Mouse (Mus musculus) heart, adult 2 months (tissue): ENCODE measurements around the gene Nuak1.

ENCODE experiments used
- CTCF ChIP-seq: fragments of 200-600 bp; IDR thresholded peaks from 2 replicates; pipeline ENCODE4 v1.8.1; 2022; ENCODE audit warnings: antibody characterized with exemption, mild to moderate bottlenecking, moderate library complexity
- EP300 ChIP-seq: fragments of 200-500 bp; IDR thresholded peaks from 2 replicates; pipeline ENCODE4 v1.6.1; 2011; ENCODE audit warnings: low read depth, low read length, control low read depth; ENCODE audit not compliant: insufficient read depth
- POLR2A ChIP-seq: fragments of 200-500 bp; IDR thresholded peaks from 2 replicates; pipeline ENCODE4 v1.6.1; 2011; ENCODE audit warnings: mild to moderate bottlenecking, low read depth, low read length, control low read depth; ENCODE audit not compliant: insufficient read depth

DNA sequence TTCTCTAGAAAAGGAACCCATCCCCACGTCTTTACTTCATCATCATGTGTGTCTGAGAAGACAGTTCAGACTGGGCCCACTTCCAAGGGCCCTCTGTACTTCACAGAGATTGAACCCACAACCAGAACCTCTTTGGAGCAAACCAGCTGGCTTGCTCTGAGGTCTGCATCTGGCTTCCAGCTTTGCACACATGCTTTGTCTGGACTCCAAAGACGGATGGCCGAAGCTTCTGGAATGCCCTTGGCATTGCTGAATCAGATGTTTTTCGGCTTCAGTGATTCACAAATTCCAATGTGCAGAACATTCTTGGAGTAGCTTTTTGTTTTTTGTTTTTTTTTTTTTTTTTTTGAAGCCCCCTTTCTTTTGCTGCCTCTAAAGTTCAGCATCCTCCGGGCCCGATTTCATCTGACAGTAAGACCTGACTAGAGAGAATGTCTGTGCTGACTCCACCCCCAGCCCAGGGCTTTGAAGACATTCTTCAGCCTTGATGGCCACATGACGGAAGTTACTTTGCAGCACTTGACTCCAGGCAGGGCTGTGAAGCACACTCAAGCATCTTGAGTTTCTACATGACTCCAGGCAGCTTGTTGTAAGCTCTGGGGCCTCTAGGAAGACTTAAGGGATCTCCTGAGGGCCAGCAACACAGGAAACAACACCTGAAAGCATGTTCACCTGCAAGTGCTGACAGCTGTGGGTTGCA lies 75.1 kb downstream of the Nuak1 start:
- TF ChIP-seq POLR2A (no peak), CTCF (no peak), EP300 (no peak)
